Mouse (Mus musculus): ENCODE measurements around the gene Gins3.

- TF ChIP-seq CTCF (IDR thresholded peaks at IDR 0.05; ENCODE audit: extremely low read depth, insufficient read length, insufficient replicate concordance, low read depth, low read length) = no peak
- TF ChIP-seq POLR2A (IDR thresholded peaks at IDR 0.05; ENCODE audit: low read depth, low read length) = no peak
These were observed 30.3 kb downstream of the Gins3 start for GRCm38 (mm10) chr8:95663599-95663949.

Measured in small intestine, adult 2 months (tissue).